In the genomic region with DNA sequence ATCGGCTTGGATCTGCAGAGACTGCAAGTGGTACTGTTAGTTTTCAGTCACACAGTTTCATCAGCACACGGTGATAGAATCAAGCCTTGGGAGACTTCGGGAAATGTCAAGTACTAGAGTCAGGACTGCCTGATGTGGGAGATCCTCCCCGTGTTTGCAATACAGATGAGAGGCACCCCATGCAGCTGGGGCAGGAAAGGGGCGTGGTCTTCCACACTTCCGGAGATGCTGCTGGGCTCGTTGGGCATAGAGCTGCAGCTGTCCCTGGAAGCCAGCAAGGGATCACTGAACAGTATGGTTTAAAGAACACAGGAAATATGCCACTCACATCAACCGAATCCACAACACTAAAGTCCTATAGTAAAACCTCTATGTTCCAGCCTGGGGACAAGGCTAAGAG, we compare ENCODE assay signal across 9 mouse cellular contexts. TPM values are rescaled to one million over a fixed set of nuclear protein-coding genes. Genes with fewer than 3 reads are reported as not detected.
DNase-seq lines count a peak whose midpoint lies in the region; ATAC-seq lines count a peak whose summit lies in the region.
"Had no signal": no experiment of that assay in that cellular context is flagged by ENCODE, and none has a peak within 500 bp of the region (broad histone marks: within the 10 kb centered on the region; RNA-seq: fewer than 3 reads in every experiment).

No protein-coding gene starts in this region.

- H3K4me1 ChIP-seq in kidney, embryonic 14.5 days (ENCODE audit: control insufficient read depth, insufficient read depth, low read length): peaks cover 6% of the 10 kb centered on the region
- peaks cover 4% of the 10 kb centered on the region; the same call in 1 of the 2 replicates for H3K4me1 ChIP-seq in liver, embryonic 11.5 days (replicated peaks; ENCODE audit: control insufficient read depth, insufficient read depth, low read length)
- no peaks in the 10 kb centered on the region; the same call in 1 of the 2 replicates for H3K4me1 ChIP-seq in midbrain, embryonic 16.5 days (ENCODE audit: control insufficient read depth, insufficient read depth, low read length)
- H3K4me1 ChIP-seq: midbrain, embryonic 15.5 days had no signal

- no peaks in the 10 kb centered on the region for H3K9me3 ChIP-seq in kidney, embryonic 14.5 days (ENCODE audit: control insufficient read depth, low read length)
- no peaks in the 10 kb centered on the region for H3K9me3 ChIP-seq in liver, embryonic 11.5 days (ENCODE audit: control insufficient read depth, low read length)
- no peaks in the 10 kb centered on the region for H3K9me3 ChIP-seq in midbrain, embryonic 16.5 days (replicated peaks; ENCODE audit: control insufficient read depth, low read length, poor library complexity, severe bottlenecking)
- H3K9me3 ChIP-seq: midbrain, embryonic 15.5 days had no signal

- 30% methylated on average over 8 of the region's 8 CpGs for WGBS in kidney, embryonic 14.5 days
- 15% methylated on average over 8 of the region's 8 CpGs for WGBS in liver, embryonic 11.5 days
- WGBS in midbrain, embryonic 16.5 days: 39% methylated on average over 8 of the region's 8 CpGs

- H3K27me3 ChIP-seq in kidney, embryonic 14.5 days (ENCODE audit: control insufficient read depth, insufficient read depth, low read length): no peaks in the 10 kb centered on the region
- H3K27me3 ChIP-seq in liver, embryonic 11.5 days (replicated peaks; ENCODE audit: control insufficient read depth, insufficient read depth, low read length): no peaks in the 10 kb centered on the region
- no peaks in the 10 kb centered on the region for H3K27me3 ChIP-seq in midbrain, embryonic 16.5 days (ENCODE audit: control insufficient read depth, insufficient read depth, low read depth, low read length)
- H3K27me3 ChIP-seq: midbrain, embryonic 15.5 days had no signal

- H3K27ac ChIP-seq in kidney, embryonic 14.5 days (ENCODE audit: low read depth, low read length): no peak overlapping the region
- no peak overlapping the region for H3K27ac ChIP-seq in liver, embryonic 11.5 days (ENCODE audit: low read depth, low read length)
- H3K27ac ChIP-seq in midbrain, embryonic 16.5 days (ENCODE audit: low read length): no peak overlapping the region
- H3K27ac ChIP-seq: midbrain, embryonic 15.5 days had no signal

- no peak overlapping the region for H3K4me3 ChIP-seq in kidney, embryonic 14.5 days (ENCODE audit: low read length)
- H3K4me3 ChIP-seq in liver, embryonic 11.5 days (ENCODE audit: low read depth, low read length): no peak overlapping the region
- H3K4me3 ChIP-seq in midbrain, embryonic 16.5 days (ENCODE audit: low read depth, low read length): no peak overlapping the region
- H3K4me3 ChIP-seq: midbrain, embryonic 15.5 days had no signal

- no peak for ATAC-seq in kidney, embryonic 14.5 days (ENCODE audit: low FRiP score, low TSS enrichment)
- 0 out of 2 replicates have a peak, but pooled peaks have one; percentile 27 for ATAC-seq in liver, embryonic 11.5 days (replicated peaks; ENCODE audit: low FRiP score)
- ATAC-seq in midbrain, embryonic 16.5 days: no peak
- no peak for ATAC-seq in cerebellum, adult (ENCODE audit: insufficient number of reproducible peaks, low FRiP score, low TSS enrichment)
- ATAC-seq: midbrain, embryonic 15.5 days had no signal

- no peaks in the 10 kb centered on the region for H3K36me3 ChIP-seq in kidney, embryonic 14.5 days (ENCODE audit: control insufficient read depth, insufficient read depth, low read length)
- H3K36me3 ChIP-seq in liver, embryonic 11.5 days (ENCODE audit: control insufficient read depth, insufficient read depth, low read length): no peaks in the 10 kb centered on the region
- no peaks in the 10 kb centered on the region for H3K36me3 ChIP-seq in midbrain, embryonic 16.5 days (ENCODE audit: control insufficient read depth, insufficient read depth, low read length)
- H3K36me3 ChIP-seq: midbrain, embryonic 15.5 days had no signal

- no peak overlapping the region for H3K9ac ChIP-seq in kidney, embryonic 14.5 days (ENCODE audit: low read depth, low read length)
- no peak overlapping the region for H3K9ac ChIP-seq in liver, embryonic 11.5 days (ENCODE audit: low read depth, low read length)
- H3K9ac ChIP-seq in midbrain, embryonic 16.5 days (ENCODE audit: low read depth, low read length): no peak overlapping the region
- H3K9ac ChIP-seq: midbrain, embryonic 15.5 days had no signal

- H3K4me2 ChIP-seq in kidney, embryonic 14.5 days (replicated peaks; ENCODE audit: low read depth, low read length): no peak overlapping the region
- H3K4me2 ChIP-seq in liver, embryonic 11.5 days: peak overlapping the region; percentile 30; the same call in 1 of the 2 replicates
- H3K4me2 ChIP-seq in midbrain, embryonic 16.5 days (ENCODE audit: low read length): no peak overlapping the region
- H3K4me2 ChIP-seq: midbrain, embryonic 15.5 days had no signal

- peak; percentile 30 for DNase-seq in kidney, postnatal 14 days
- DNase-seq in embryo, embryonic 11 days: peak; percentile 54
- peak; percentile 49 for DNase-seq in liver, embryonic 11.5 days (ENCODE audit: low spot score)
- DNase-seq in thymus, postnatal 0 days (ENCODE audit: low spot score): peak; percentile 84
- DNase-seq: gastrocnemius, postnatal 36 days had no signal

RNA-seq across cellular contexts. Expression of gene Cdh5, which starts 59.0 kb away (rescaled TPM):
- 31.8 and 36.8 TPM in 2 replicates for polyA plus RNA-seq in kidney, embryonic 14.5 days (2014; fragmentation: Nextera tagmentation; extraction: Ambion mirVana)
- 17.1 and 19.3 TPM in 2 replicates for polyA plus RNA-seq in liver, embryonic 11.5 days (2014; fragmentation: Nextera tagmentation; extraction: Ambion mirVana)
- polyA plus RNA-seq in thymus, postnatal 0 days (2015; fragmentation: Nextera tagmentation; extraction: Ambion mirVana): 7.8 and 8.3 TPM in 2 replicates
- polyA plus RNA-seq in midbrain, embryonic 16.5 days (2015; fragmentation: Nextera tagmentation; extraction: Ambion mirVana): 9.5 and 11.4 TPM in 2 replicates

Comparison
In these comparisons a context has a peak if more than half of its experiments do, and no peak if none do; other contexts are left out.
1. DNase-seq: peak in every context shown above with its lines; median percentile 84 in thymus, postnatal 0 days; 54 in embryo, embryonic 11 days; 49 in liver, embryonic 11.5 days; 30 in kidney, postnatal 14 days.